Mouse (Mus musculus) testis, adult 2 months (tissue): ENCODE data around the gene 1700003E16Rik.

Source experiments
- CTCF ChIP-seq: fragments of 200-500 bp; IDR thresholded peaks from 2 replicates; pipeline ENCODE4 v1.5.1; 2012; ENCODE audit warnings: low read depth, mild to moderate bottlenecking, inconsistent platforms, low read length, moderate library complexity; ENCODE audit not compliant: control insufficient read depth, insufficient read depth, insufficient replicate concordance
- POLR2A ChIP-seq: fragments of 200-500 bp; IDR thresholded peaks from 2 replicates; pipeline ENCODE4 v1.6.1; 2012; ENCODE audit warnings: low read depth, mild to moderate bottlenecking, inconsistent platforms, low read length, moderate library complexity; ENCODE audit not compliant: control insufficient read depth

- TF ChIP-seq CTCF: no peak
- TF ChIP-seq POLR2A: no peak
Measured at GRCm38 (mm10) chr6:83142886-83143285, 13.3 kb upstream of the 1700003E16Rik start.
